Mouse (Mus musculus) 416B (cell line): ENCODE measurements around the gene Art3.
"Not testable (repeated sequence)": the region's sequence is repeated elsewhere in the genome, so short reads cannot be mapped to it uniquely, and the experiment has no call there.

ENCODE experiments used
- DNase-seq: peaks from one replicate; pipeline ENCODE4 v3.0.0; 2011; ENCODE audit warnings: low read depth

Art3 gene

GRCm38 (mm10) chr5:92340606-92341005, 9.0 kb downstream of the Art3 start:
- DNase-seq: no peak

- DNase-seq: no peak
These were observed 13.4 kb downstream of the Art3 start for GRCm38 (mm10) chr5:92345006-92345405.

- peak; percentile 78 for DNase-seq
These were observed 17.3 kb downstream of the Art3 start, which contains the start of gene Cxcl10 for GRCm38 (mm10) chr5:92348794-92349413. TSS of gene Cxcl10 (minus strand) at chr5:92348889.

GRCm38 (mm10) chr5:92349731-92350130, 18.1 kb downstream of the Art3 start:
- DNase-seq: no peak

- DNase-seq: not testable (repeated sequence)
These were observed 21.1 kb downstream of the Art3 start for GRCm38 (mm10) chr5:92352716-92353115.

- peak; percentile 73 for DNase-seq
These were observed 21.9 kb downstream of the Art3 start for GRCm38 (mm10) chr5:92353517-92353916.

- DNase-seq: peak; percentile 62
These were observed 26.4 kb downstream of the Art3 start for GRCm38 (mm10) chr5:92358033-92358432.

GRCm38 (mm10) chr5:92358767-92359455, 27.3 kb downstream of the Art3 start:
- DNase-seq: no peak

GRCm38 (mm10) chr5:92363179-92363578, 31.6 kb downstream of the Art3 start:
- no peak for DNase-seq

GRCm38 (mm10) chr5:92364011-92364410, 32.4 kb downstream of the Art3 start:
- no peak for DNase-seq

GRCm38 (mm10) chr5:92365146-92365705, 33.6 kb downstream of the Art3 start:
- no peak for DNase-seq

GRCm38 (mm10) chr5:92366565-92366964, 34.9 kb downstream of the Art3 start:
- no peak for DNase-seq

GRCm38 (mm10) chr5:92368392-92368791, 36.8 kb downstream of the Art3 start:
- peak; percentile 97 for DNase-seq

- DNase-seq: peak; percentile 93
These were observed 37.7 kb downstream of the Art3 start for GRCm38 (mm10) chr5:92369151-92369994.

- DNase-seq: peak; percentile 81
These were observed 38.8 kb downstream of the Art3 start for GRCm38 (mm10) chr5:92370392-92370791.

GRCm38 (mm10) chr5:92370891-92371290, 39.3 kb downstream of the Art3 start:
- DNase-seq: no peak

GRCm38 (mm10) chr5:92371361-92371976, 39.8 kb downstream of the Art3 start:
- peak; percentile 40 for DNase-seq

GRCm38 (mm10) chr5:92372605-92373004, 41.0 kb downstream of the Art3 start:
- DNase-seq: peak; percentile 51

GRCm38 (mm10) chr5:92374721-92375142, 43.1 kb downstream of the Art3 start:
- peak; percentile 35 for DNase-seq

GRCm38 (mm10) chr5:92375368-92375767, 43.7 kb downstream of the Art3 start:
- DNase-seq: peak; percentile 69

GRCm38 (mm10) chr5:92376795-92377405, 45.3 kb downstream of the Art3 start:
- no peak for DNase-seq
